Mouse (Mus musculus) neural tube, embryonic 12.5 days (tissue): ENCODE results near the gene Vsx1. TPM values are rescaled to one million over a fixed set of nuclear protein-coding genes. Genes with fewer than 3 reads are reported as not detected.

ENCODE experiments used
- ATAC-seq: fragments of 200-750 bp; cut with Nextera tagmentation; 2 replicates; pipeline ENCODE4 v1.8.0; 2017; ENCODE audit warnings: low read depth, mild to moderate bottlenecking, moderate TSS enrichment, moderate library complexity; ENCODE audit not compliant: low FRiP score
- H3K27ac ChIP-seq: fragments of 300-500 bp; sonication (generic); 2 replicates; pipeline ENCODE4 v1.5.1; 2016
- H3K27me3 ChIP-seq: fragments of 300-500 bp; sonication (generic); replicated peaks from 2 replicates; pipeline ENCODE4 v1.6.1; 2016; ENCODE audit warnings: mild to moderate bottlenecking
- H3K36me3 ChIP-seq: fragments of 300-500 bp; sonication (generic); 2 replicates; pipeline ENCODE4 v1.6.1; 2016; ENCODE audit warnings: mild to moderate bottlenecking
- H3K4me1 ChIP-seq: fragments of 300-500 bp; sonication (generic); 2 replicates; pipeline ENCODE4 v1.6.1; 2016
- H3K4me2 ChIP-seq: fragments of 300-500 bp; sonication (generic); replicated peaks from 2 replicates; pipeline ENCODE4 v1.6.1; 2016; ENCODE audit warnings: mild to moderate bottlenecking
- H3K4me3 ChIP-seq: fragments of 300-500 bp; sonication (generic); 2 replicates; pipeline ENCODE4 v1.5.1; 2016
- H3K9ac ChIP-seq: fragments of 300-500 bp; sonication (generic); 2 replicates; pipeline ENCODE4 v1.6.1; 2016; ENCODE audit warnings: mild to moderate bottlenecking
- H3K9me3 ChIP-seq: fragments of 300-500 bp; sonication (generic); 2 replicates; pipeline ENCODE4 v1.6.1; 2016; ENCODE audit warnings: mild to moderate bottlenecking
- WGBS: fragments of 180-500 bp; shearing (Covaris S2); methylation state at CpG from one replicate; pipeline ENCODE4 v1.1.7; 2016; 5-methylcytosine and 5-hydroxymethylcytosine counted together
- polyA plus RNA-seq: library from polyadenylated mRNA; unstranded; fragments of >200 nt; fragmentation: Nextera tagmentation; extraction: Ambion mirVana; gene quantifications from 2 replicates; pipeline ENCODE4 v1.2.1, GENCODE M21; 2016

Vsx1 gene
- polyA plus RNA-seq, 1 experiment from 2014 or later, result 0.51 TPM

DNA sequence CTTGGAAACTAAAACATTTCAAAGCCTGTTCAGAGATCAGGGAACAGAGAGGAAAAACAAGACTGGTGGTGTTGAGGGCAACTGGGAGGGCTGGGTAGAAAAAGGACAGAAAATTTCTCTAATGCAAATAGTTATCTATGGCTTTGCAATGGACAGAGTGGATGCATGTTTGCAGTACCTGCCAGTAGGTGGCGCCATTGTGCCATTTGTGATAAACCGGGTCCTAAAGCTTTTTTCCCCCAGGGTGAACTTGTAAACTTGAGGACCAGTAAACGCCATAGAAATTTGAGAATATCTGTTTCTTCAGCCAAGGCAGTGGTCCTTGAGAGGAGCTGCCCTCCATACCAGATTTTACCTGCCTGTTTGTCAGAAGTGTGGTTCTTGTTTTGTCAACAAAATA is 10.8 kb downstream of the Vsx1 start:
- Histone ChIP-seq H3K27me3 (0 out of 2 replicates have a peak, but pooled peaks cover 5% of the 10 kb centered on the region), H3K36me3 (no peaks in the 10 kb centered on the region), H3K9ac (no peak overlapping the region), H3K9me3 (no peaks in the 10 kb centered on the region), H3K4me3 (no peak overlapping the region), H3K27ac (no peak overlapping the region), H3K4me1 (no peaks in the 10 kb centered on the region), H3K4me2 (no peak overlapping the region)
- ATAC-seq, result no peak
- WGBS, result 2% methylated on average over 3 of the region's 3 CpGs

DNA sequence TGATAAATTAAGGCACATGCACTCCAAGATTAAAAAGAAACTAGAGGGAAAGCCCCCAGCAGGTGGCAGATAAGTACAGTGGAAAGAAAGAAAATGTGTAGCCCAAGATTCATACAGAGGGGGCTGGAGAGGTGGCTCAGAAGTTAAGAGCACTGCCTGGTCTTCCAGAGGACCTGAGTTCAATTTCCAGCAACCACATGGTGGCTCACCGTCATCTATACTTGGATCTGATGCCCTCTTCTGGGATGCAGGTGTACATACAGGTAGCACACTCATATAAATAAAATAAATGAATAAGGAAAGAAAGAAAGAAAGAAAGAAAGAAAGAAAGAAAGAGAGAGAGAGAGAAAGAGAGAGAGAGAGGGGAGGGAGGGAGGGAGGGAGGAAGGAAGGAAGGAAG is 13.6 kb downstream of the Vsx1 start:
- Histone ChIP-seq H3K4me2 (no peak overlapping the region), H3K36me3 (no peaks in the 10 kb centered on the region), H3K27ac (no peak overlapping the region), H3K9ac (no peak overlapping the region), H3K4me3 (no peak overlapping the region), H3K4me1 (no peaks in the 10 kb centered on the region), H3K9me3 (no peaks in the 10 kb centered on the region), H3K27me3 (0 out of 2 replicates have a peak, but pooled peaks cover 5% of the 10 kb centered on the region)
- WGBS, result 33% methylated on average over 1 of the region's 1 CpGs
- ATAC-seq, result no peak

- peak; percentile 62 for ATAC-seq
- H3K9ac ChIP-seq, result no peak overlapping the region
- H3K27ac ChIP-seq, result no peak overlapping the region
- no peaks in the 10 kb centered on the region for H3K4me1 ChIP-seq
- 0% methylated on average over 2 of the region's 2 CpGs for WGBS
- H3K27me3 ChIP-seq, result 0 out of 2 replicates have a peak, but pooled peaks cover 5% of the 10 kb centered on the region
- H3K36me3 ChIP-seq, result no peaks in the 10 kb centered on the region
- H3K4me2 ChIP-seq, result no peak overlapping the region
- H3K4me3 ChIP-seq, result no peak overlapping the region
- no peaks in the 10 kb centered on the region for H3K9me3 ChIP-seq
These were observed 14.3 kb downstream of the Vsx1 start for GRCm38 (mm10) chr2:150674900-150675299.

DNA sequence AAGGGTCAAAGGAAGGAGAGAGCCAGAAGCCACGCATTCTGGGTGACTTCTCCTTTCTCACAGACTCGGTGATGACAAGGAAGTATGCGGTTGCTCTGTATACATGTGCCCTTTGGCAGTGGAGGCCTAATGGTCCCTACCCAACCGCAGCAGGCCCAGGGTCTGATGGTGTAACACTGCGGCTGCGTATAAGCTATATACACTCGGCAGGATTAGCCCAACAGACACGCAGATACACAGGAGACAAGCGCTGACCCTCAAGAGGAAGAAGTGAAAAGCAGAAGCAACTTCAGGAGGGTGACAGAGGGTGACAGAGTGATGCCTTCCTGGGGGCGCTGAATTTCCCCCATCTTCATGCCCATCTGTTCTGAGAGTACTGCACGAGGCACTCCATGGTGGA is 15.2 kb downstream of the Vsx1 start:
- no peak for ATAC-seq
- WGBS, result 87% methylated on average over 11 of the region's 11 CpGs
- no peaks in the 10 kb centered on the region for H3K36me3 ChIP-seq
- no peak overlapping the region for H3K4me3 ChIP-seq
- no peaks in the 10 kb centered on the region for H3K4me1 ChIP-seq
- H3K4me2 ChIP-seq, result no peak overlapping the region
- no peaks in the 10 kb centered on the region for H3K9me3 ChIP-seq
- H3K9ac ChIP-seq, result no peak overlapping the region
- H3K27ac ChIP-seq, result no peak overlapping the region
- no peaks in the 10 kb centered on the region for H3K27me3 ChIP-seq

DNA sequence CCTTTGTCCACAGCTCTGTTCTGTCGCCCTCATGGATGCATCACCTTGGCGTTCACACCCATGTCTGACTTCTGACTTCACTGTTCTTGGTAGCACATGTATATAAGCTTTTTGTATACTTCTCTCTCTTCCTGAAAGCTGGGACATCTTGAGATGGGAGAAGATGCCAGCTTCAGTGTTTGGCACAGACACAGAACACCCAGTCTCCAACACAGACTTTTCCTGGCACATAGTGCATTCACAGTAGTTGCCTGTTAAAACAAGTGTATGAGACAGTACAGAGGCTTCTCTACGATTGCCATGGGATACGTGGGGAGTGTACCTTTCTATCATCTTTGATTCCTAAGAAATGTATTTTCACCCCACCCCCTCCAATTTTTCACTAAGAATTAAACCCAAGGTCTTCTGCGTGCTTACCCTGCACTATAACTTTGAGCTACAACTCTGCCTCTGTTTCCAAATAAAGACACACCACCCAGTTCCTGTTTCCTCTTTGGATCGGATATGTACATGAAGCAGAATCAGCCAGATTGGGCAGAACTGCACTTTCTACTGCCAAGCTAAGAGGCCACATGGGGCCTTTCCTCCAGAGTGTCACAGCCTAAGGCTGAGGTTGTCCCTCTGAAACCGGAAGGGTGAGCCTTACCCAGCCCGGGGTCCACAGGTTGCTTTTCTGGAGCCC is 17.4 kb downstream of the Vsx1 start:
- ATAC-seq, result no peak
- no peaks in the 10 kb centered on the region for H3K9me3 ChIP-seq
- WGBS, result 81% methylated on average over 8 of the region's 8 CpGs
- H3K4me2 ChIP-seq, result no peak overlapping the region
- no peak overlapping the region for H3K9ac ChIP-seq
- no peak overlapping the region for H3K27ac ChIP-seq
- H3K4me3 ChIP-seq, result no peak overlapping the region
- H3K4me1 ChIP-seq, result peaks cover 14% of the 10 kb centered on the region; the same call in 1 of the 2 replicates
- H3K27me3 ChIP-seq, result 0 out of 2 replicates have a peak, but pooled peaks cover 3% of the 10 kb centered on the region
- no peaks in the 10 kb centered on the region for H3K36me3 ChIP-seq

- WGBS, result 93% methylated on average over 1 of the region's 1 CpGs
- Histone ChIP-seq H3K4me3 (no peak overlapping the region), H3K4me2 (no peak overlapping the region), H3K27ac (no peak overlapping the region), H3K9me3 (no peaks in the 10 kb centered on the region), H3K4me1 (peaks cover 17% of the 10 kb centered on the region), H3K36me3 (no peaks in the 10 kb centered on the region), H3K27me3 (0 out of 2 replicates have a peak, but pooled peaks cover 3% of the 10 kb centered on the region), H3K9ac (no peak overlapping the region)
- no peak for ATAC-seq
These were observed 18.2 kb downstream of the Vsx1 start for GRCm38 (mm10) chr2:150670926-150671325.

- no peak for ATAC-seq
- 81% methylated on average over 2 of the region's 2 CpGs for WGBS
These were observed 19.6 kb downstream of the Vsx1 start for GRCm38 (mm10) chr2:150669454-150670045.

DNA sequence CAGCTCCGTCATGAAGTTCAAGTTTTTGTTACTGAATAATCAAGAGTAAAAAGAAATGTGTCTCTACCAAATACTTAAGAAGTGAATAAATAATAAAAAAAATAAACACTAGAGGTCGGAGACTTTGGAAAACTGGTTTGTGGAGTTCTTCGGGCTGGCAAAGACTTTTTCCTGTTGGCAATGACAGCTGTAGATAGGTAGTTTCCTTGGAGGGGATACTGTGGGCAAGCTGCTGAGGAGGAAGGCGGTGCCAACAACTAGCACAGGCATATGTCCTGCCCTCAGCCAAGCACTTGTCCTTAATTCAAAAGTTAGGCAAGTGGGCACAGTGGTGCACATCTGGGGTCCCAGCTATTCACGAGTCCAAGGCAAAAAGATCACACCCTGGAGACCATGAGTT is 20.2 kb downstream of the Vsx1 start:
- Histone ChIP-seq H3K27me3 (0 out of 2 replicates have a peak, but pooled peaks cover 3% of the 10 kb centered on the region), H3K9ac (no peak overlapping the region), H3K4me3 (no peak overlapping the region), H3K4me2 (peak overlapping the region; percentile 87), H3K9me3 (no peaks in the 10 kb centered on the region), H3K36me3 (no peaks in the 10 kb centered on the region), H3K27ac (no peak overlapping the region), H3K4me1 (peaks cover 22% of the 10 kb centered on the region)
- no peak for ATAC-seq
- 83% methylated on average over 5 of the region's 5 CpGs for WGBS

More at GRCm38 (mm10) chr2:150669454-150670045, 19.6 kb downstream of the Vsx1 start:
- no peaks in the 10 kb centered on the region for H3K9me3 ChIP-seq
- no peak overlapping the region for H3K27ac ChIP-seq
- H3K4me2 ChIP-seq, result no peak overlapping the region
- no peak overlapping the region for H3K9ac ChIP-seq
- H3K27me3 ChIP-seq, result 0 out of 2 replicates have a peak, but pooled peaks cover 3% of the 10 kb centered on the region
- no peaks in the 10 kb centered on the region for H3K36me3 ChIP-seq
- H3K4me3 ChIP-seq, result no peak overlapping the region
- peaks cover 22% of the 10 kb centered on the region for H3K4me1 ChIP-seq

DNA sequence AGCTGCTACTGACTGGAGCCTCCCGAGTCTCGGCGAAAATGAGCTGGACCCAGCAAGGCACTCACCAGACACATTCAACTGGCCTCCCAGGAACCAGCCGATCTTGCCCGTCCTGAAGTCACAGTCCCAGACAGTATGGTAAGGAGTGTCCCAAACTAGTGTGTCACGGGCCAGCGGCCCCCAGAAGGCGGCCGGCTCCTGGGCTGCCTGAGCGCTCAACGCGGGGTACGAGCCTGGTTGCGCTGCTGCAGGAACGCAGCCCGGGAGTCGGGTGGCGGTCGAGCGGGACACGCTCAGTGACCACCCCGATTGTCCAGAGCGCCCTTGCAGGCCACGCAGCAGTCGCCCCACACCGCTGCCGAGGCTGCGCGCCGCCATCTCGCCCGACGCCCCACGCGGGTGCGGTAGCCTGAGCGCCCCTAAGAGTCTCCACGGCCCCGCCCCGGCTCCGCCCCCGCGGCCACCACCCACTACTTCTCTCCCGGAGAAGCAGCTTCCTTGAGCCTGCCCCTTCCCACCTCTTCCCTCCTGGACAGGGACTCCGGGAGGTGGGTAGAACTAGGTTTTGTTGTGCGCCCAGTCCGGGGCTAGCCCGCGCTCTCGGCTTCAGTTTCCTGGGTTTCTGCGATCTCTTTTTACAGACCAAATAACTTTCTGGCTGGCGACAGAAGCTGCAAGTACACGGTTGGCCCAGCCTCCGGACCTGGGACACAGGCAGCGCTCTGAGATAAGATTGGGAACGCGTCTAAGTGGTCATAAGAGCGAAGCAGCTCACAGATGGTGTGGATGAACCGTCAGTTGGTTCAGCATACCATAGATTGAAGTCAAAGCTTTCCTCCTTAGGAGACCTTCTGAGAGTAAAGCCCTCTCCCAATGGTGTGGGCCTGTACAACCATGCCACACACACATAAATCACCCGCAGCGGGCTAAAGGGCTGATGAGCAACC is 21.1 kb downstream of the Vsx1 start, which contains the start of gene Acss1:
TSS of gene Acss1 (minus strand) at position 681 of the 947 bp plus-strand sequence.
- Histone ChIP-seq H3K36me3 (no peaks in the 10 kb centered on the region), H3K27ac (no peak within 1 kb of the TSS; the same call in 1 of the 2 replicates), H3K4me1 (peaks cover 22% of the 10 kb centered on the region), H3K27me3 (0 out of 2 replicates have a peak, but pooled peaks cover 3% of the 10 kb centered on the region), H3K4me2 (peak within 1 kb of the TSS; percentile 87), H3K4me3 (peak within 1 kb of the TSS; percentile 65), H3K9me3 (no peaks in the 10 kb centered on the region), H3K9ac (peak within 1 kb of the TSS; percentile 69)
- ATAC-seq, result peak; percentile 82
- 3% methylated on average over 61 of the region's 61 CpGs for WGBS

DNA sequence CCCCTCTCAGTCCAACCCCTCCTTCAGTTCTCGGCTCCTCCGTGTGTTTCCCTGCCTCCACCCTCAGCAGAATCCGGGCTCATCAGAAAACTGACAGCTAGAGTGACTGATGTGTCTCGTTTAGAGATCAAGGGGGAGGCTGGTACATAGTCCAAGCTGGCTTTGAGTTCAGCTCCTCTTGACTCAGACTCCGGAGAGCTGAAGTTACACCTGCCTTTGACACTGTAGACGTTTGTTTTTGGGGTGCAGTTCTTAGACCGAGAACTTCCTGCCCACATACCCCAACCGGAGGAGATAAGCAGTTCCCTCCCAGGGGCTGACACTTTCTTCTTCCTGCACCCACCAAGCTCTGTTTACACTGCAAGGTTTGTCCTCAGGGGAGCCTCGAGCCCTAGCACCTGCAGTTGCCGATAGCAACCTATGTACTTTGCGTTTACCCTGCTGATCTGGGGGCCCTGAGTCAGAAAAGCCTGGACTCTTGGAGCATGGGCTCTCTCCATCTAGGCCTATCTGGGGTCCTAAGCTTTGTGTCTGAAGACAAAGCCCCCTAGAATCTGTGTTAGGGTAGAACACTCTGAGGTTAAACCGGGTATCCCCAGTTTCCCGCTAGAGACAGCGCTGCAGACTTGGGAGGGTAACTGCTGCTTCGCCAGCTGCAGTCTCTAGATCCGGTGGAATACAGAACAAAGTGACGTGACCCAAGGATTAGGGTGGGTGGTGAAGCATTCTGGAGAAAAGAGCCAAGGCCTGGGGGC is 21.9 kb downstream of the Vsx1 start:
- ATAC-seq, result peak; percentile 62
- Histone ChIP-seq H3K27ac (no peak overlapping the region; the same call in 1 of the 2 replicates), H3K4me1 (peaks cover 22% of the 10 kb centered on the region), H3K27me3 (0 out of 2 replicates have a peak, but pooled peaks cover 3% of the 10 kb centered on the region), H3K4me3 (peak overlapping the region; percentile 65), H3K36me3 (no peaks in the 10 kb centered on the region), H3K4me2 (peak overlapping the region; percentile 87), H3K9ac (peak overlapping the region; percentile 69), H3K9me3 (no peaks in the 10 kb centered on the region)
- WGBS, result 4% methylated on average over 17 of the region's 17 CpGs

GRCm38 (mm10) chr2:150666723-150667064 is 22.5 kb downstream of the Vsx1 start:
- H3K27ac ChIP-seq, result no peak overlapping the region
- ATAC-seq, result no peak; the same call in 1 of the 2 replicates
- peak overlapping the region; percentile 87 for H3K4me2 ChIP-seq
- WGBS, result 50% methylated on average over 7 of the region's 7 CpGs
- H3K36me3 ChIP-seq, result no peaks in the 10 kb centered on the region
- peak overlapping the region; percentile 65 for H3K4me3 ChIP-seq
- H3K9me3 ChIP-seq, result no peaks in the 10 kb centered on the region
- peaks cover 22% of the 10 kb centered on the region for H3K4me1 ChIP-seq
- peak overlapping the region; percentile 69 for H3K9ac ChIP-seq
- 0 out of 2 replicates have a peak, but pooled peaks cover 3% of the 10 kb centered on the region for H3K27me3 ChIP-seq
